In genomic region chr10:41234552-41234951, GRCm38 (mm10) we compare ENCODE assay signal across 20 mouse cellular contexts.
DNase-seq lines count a peak whose midpoint lies in the region; ATAC-seq lines count a peak whose summit lies in the region.
"Had no signal": no experiment of that assay in that cellular context is flagged by ENCODE, and none has a peak within 500 bp of the region (broad histone marks: within the 10 kb centered on the region; RNA-seq: fewer than 3 reads in every experiment).

No protein-coding gene starts in this region.

- H3K36me3 ChIP-seq in liver, embryonic 12.5 days, result 0 out of 2 replicates have a peak, but pooled peaks cover under 1% of the 10 kb centered on the region
- no peaks in the 10 kb centered on the region for H3K36me3 ChIP-seq in liver, embryonic 16.5 days (ENCODE audit: control insufficient read depth, insufficient read depth)
- H3K36me3 ChIP-seq in forebrain, embryonic 12.5 days (replicated peaks), result no peaks in the 10 kb centered on the region
- H3K36me3 ChIP-seq: embryonic facial prominence, embryonic 10.5 days; intestine, embryonic 15.5 days had no signal

- peak; percentile 4 for DNase-seq in gastrocnemius, adult 18-20 months (ENCODE audit: low spot score)
- DNase-seq in gastrocnemius, postnatal 10 days, result no peak
- peak; percentile 54 for DNase-seq in brain, adult 2 months (ENCODE audit: low read depth, low spot score)
- DNase-seq in left cerebral cortex, postnatal 36 days (ENCODE audit: low spot score in 2 of 2), result no peak
- no peak for DNase-seq in right cerebral cortex, postnatal 4 days
- DNase-seq: adrenal gland, adult 8-10 months; cerebellum, adult 18-20 months; cerebellum, postnatal 10 days; heart, adult 2 months; heart, postnatal 14 days had no signal

- WGBS in liver, embryonic 12.5 days (ENCODE audit: insufficient replicate concordance), result 68% methylated on average over 9 of the region's 9 CpGs
- 62% methylated on average over 9 of the region's 9 CpGs for WGBS in liver, embryonic 16.5 days (ENCODE audit: insufficient replicate concordance)
- WGBS in forebrain, embryonic 12.5 days, result 86% methylated on average over 9 of the region's 9 CpGs

- H3K27ac ChIP-seq in liver, embryonic 12.5 days, result peak overlapping the region; percentile 81
- H3K27ac ChIP-seq in liver, embryonic 16.5 days (ENCODE audit: low read length), result peak overlapping the region; percentile 46
- no peak overlapping the region for H3K27ac ChIP-seq in forebrain, embryonic 12.5 days
- H3K27ac ChIP-seq: embryonic facial prominence, embryonic 10.5 days; heart, adult 2 months; heart, embryonic 15.5 days; hindbrain, embryonic 13.5 days; intestine, embryonic 15.5 days had no signal

- H3K9me3 ChIP-seq in liver, embryonic 12.5 days (replicated peaks), result no peaks in the 10 kb centered on the region
- no peaks in the 10 kb centered on the region for H3K9me3 ChIP-seq in liver, embryonic 16.5 days (replicated peaks; ENCODE audit: control insufficient read depth, low read length)
- H3K9me3 ChIP-seq in forebrain, embryonic 12.5 days, result no peaks in the 10 kb centered on the region
- H3K9me3 ChIP-seq: embryonic facial prominence, embryonic 10.5 days; heart, embryonic 15.5 days; hindbrain, embryonic 13.5 days; intestine, embryonic 15.5 days had no signal

- no peaks in the 10 kb centered on the region for H3K27me3 ChIP-seq in liver, embryonic 12.5 days (replicated peaks)
- H3K27me3 ChIP-seq in liver, embryonic 16.5 days (ENCODE audit: control insufficient read depth, insufficient read depth, low read depth, low read length), result no peaks in the 10 kb centered on the region
- H3K27me3 ChIP-seq in forebrain, embryonic 12.5 days, result no peaks in the 10 kb centered on the region
- H3K27me3 ChIP-seq: CH12.LX; heart, embryonic 15.5 days; hindbrain, embryonic 13.5 days; intestine, embryonic 15.5 days had no signal

- H3K4me1 ChIP-seq in liver, embryonic 12.5 days, result peaks cover 40% of the 10 kb centered on the region
- H3K4me1 ChIP-seq in liver, embryonic 16.5 days (ENCODE audit: control insufficient read depth, low read depth, low read length), result peaks cover 21% of the 10 kb centered on the region
- H3K4me1 ChIP-seq in forebrain, embryonic 12.5 days, result no peaks in the 10 kb centered on the region
- H3K4me1 ChIP-seq: embryonic facial prominence, embryonic 10.5 days; heart, embryonic 15.5 days; hindbrain, embryonic 13.5 days; intestine, embryonic 15.5 days had no signal

- H3K4me3 ChIP-seq in liver, embryonic 12.5 days, result no peak overlapping the region
- no peak overlapping the region for H3K4me3 ChIP-seq in liver, embryonic 16.5 days (ENCODE audit: low read depth, low read length)
- H3K4me3 ChIP-seq in forebrain, embryonic 12.5 days (replicated peaks), result no peak overlapping the region
- H3K4me3 ChIP-seq: embryonic facial prominence, embryonic 10.5 days; heart, adult 2 months; heart, embryonic 15.5 days; hindbrain, embryonic 13.5 days; intestine, embryonic 15.5 days had no signal

- ATAC-seq in liver, embryonic 12.5 days, result 0 out of 2 replicates have a peak, but pooled peaks have one; percentile 37
- ATAC-seq in liver, embryonic 16.5 days (ENCODE audit: low read depth), result peak; percentile 38
- no peak for ATAC-seq in forebrain, embryonic 12.5 days (ENCODE audit: low FRiP score)
- ATAC-seq: forebrain, embryonic 16.5 days; intestine, embryonic 15.5 days had no signal

- H3K9ac ChIP-seq in liver, embryonic 12.5 days, result peak overlapping the region; percentile 51; the same call in 1 of the 2 replicates
- H3K9ac ChIP-seq in liver, embryonic 16.5 days (ENCODE audit: low read depth, low read length), result no peak overlapping the region
- no peak overlapping the region for H3K9ac ChIP-seq in forebrain, embryonic 12.5 days
- H3K9ac ChIP-seq: heart, embryonic 15.5 days; hindbrain, embryonic 13.5 days; intestine, embryonic 15.5 days had no signal

- no peak overlapping the region for H3K4me2 ChIP-seq in liver, embryonic 12.5 days
- no peak overlapping the region for H3K4me2 ChIP-seq in liver, embryonic 16.5 days (ENCODE audit: low read depth, low read length)
- no peak overlapping the region for H3K4me2 ChIP-seq in forebrain, embryonic 12.5 days
- H3K4me2 ChIP-seq: heart, embryonic 11.5 days; heart, embryonic 15.5 days; hindbrain, embryonic 13.5 days; intestine, embryonic 15.5 days had no signal

- intact Hi-C loops in left cerebral cortex, postnatal 36 days (cut with DNase I), result no loop called here

Comparison
In these comparisons a context has a peak if more than half of its experiments do, and no peak if none do; other contexts are left out.
1. DNase-seq: peak in gastrocnemius, adult 18-20 months (single experiment) and brain, adult 2 months (single experiment); none in gastrocnemius, postnatal 10 days (single experiment), left cerebral cortex, postnatal 36 days (0 of 2) and right cerebral cortex, postnatal 4 days (single experiment).